Mouse (Mus musculus): ENCODE results near the gene Zfp553.

Zfp553 gene

DNA sequence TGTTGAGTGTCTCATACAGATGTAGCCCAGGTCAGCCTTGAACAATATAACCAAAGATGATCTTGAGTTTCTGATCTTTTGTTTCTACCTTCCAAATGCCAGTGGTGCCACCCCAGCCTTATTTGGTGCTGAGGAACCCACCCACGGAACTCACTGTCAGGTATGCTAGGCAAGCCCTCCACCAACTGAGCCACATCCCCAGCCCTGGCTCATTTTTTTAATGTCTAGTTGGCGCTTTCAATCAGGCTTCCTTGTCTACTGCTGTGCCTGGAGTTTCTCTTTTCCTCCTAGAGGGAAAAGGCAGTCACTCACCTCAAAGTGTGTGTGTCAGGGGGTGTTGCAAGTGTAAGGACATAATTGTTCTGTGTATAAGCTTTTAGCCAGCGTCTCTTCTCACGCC lies 38.2 kb downstream of the Zfp553 start:
- DNase-seq (ENCODE audit: extremely low spot score), result no peak

DNA sequence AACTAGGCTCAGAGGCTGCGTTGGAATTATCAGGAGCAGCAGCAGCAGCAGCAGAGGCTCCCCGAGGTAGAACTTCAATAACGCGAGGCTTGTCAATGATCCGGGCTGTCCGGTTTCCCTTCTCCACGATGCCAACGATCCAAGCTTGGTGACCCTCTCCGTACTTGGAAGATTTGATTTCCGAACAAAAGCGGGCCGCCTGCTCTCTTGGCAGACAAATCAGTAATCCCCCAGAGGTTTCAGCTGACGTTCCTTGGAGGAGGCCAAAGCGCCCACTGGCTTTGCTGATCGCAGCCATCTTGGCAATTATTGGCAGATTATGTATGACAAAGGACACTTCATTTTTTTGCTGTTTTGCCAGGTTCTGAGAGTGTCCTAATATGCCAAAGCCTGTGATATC lies 39.7 kb downstream of the Zfp553 start:
- DNase-seq (ENCODE audit: extremely low spot score), result no peak

DNA sequence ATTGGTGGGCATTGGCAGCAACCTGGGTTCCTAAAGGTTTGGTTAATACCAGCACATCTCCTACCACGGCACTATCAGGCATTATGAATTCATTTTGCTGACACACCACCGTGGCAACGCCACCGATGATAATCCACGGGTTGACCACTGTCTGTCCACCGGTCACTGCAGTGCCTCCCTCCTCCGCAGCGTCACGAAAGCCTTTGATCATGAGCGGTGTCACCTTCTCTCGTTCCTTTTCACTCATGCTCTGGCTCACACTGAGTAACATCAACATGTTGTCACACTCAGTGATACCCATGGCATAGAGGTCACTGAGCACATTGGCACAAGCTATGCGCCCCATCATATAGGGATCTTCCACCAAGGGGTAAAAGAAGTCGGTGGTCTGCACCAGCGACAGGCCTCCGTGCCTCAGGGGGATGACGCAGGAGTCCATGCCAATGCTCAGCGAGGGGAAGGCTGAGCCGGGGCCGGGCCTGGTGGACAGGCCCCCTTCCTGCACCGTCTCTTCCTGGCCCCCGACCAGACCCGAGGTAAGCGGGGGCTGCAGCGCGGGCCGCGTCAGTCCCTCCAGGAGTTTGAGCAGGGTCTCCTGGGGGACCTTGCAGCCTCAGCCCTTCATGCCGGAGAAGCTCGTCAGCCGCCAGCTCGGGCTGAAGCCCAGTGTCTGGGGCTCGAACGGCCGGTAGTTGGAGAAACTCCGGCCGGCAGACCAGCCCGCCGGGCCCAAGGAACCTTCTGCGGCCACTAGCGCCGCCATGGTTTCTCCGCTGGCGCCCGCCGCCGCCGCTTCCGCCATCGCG lies 40.5 kb downstream of the Zfp553 start:
- no peak for DNase-seq (ENCODE audit: extremely low spot score)

DNA sequence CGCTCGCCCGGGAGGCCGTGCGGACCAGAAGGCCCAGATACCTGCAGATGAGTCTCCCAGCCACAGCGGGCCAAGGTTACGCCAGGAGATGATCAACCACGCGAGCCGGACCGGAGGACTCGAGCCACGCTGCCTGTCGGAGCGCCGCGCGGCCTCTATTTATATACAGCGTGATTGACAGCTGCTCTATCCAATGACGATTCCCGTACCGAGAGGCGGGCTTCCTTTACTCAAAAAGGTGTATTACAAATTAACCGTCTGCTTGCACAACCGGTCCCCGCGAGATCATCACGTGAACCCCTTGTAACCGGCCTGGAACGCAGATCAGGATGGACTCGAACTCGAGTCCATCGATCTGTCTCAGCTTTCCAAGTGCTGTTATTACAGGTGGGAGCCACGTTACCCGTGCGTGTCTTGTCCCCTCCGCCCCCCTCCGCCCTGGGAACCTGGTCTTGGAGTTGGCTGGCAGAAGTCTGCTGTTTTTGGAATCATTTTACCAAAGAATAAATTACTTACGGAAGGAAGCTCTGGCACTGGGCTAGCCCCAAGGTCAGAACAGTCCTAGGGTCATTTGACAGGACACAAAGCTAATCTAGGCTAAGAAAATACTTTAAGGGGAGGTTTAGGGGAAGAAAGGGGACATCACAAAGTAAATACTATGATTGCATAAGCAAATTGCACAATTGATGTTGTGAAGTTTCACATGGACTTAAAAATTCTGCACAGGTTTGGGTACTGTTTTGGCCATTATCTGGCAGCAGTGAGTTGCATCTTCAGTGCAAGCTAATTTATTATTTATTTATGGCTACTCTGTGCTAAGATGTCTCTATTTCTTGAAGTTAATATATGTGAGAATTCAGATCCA lies 41.3 kb downstream of the Zfp553 start, which contains the start of gene Sephs2:
Gene Sephs2 (minus strand): TSS at position 131 of the 865 bp plus-strand sequence.
- peak; percentile 94 for DNase-seq (ENCODE audit: extremely low spot score)

DNA sequence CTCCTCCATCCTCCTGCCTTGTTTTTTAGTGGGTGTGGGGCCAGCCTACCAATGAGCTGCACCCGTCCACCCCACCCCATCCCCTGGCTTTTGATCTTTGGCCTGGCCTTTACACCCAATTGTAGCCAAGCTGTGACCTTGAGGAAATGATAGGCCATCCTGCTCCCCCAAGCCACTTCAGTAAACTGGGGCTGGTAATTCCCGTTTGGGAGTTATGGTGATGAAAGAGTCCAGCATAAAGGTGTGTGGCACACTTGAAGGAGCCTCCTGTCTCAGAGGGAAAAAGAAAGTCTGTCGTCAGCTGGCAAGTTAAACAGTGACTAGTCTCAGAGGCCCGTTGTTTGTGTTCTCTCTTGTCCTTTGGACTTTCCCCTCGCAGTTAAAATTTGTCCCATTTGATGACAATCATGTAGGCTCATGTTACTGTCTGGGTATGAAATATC lies 43.7 kb downstream of the Zfp553 start:
- no peak for DNase-seq (ENCODE audit: extremely low spot score)

DNA sequence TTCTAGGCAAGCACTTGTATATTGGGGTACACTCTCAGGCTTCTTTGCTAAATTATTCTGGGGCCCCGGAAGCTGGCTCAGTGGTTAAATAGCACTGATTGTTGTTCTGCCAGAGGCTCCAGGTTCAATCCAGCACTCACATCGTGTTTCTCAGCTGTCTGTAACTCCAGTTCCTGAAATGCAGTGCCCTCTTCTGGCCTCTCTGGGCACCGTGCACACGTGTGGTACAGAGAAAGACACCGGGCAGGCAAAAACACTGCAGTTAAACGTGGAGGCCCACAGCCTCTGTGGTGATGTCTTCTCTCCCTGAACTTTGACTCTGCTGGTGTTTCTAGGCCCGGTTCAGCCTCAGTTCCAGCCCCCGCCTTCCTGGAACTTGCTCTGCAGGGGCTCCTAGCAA lies 45.5 kb downstream of the Zfp553 start:
- DNase-seq (ENCODE audit: extremely low spot score), result peak; percentile 32

DNA sequence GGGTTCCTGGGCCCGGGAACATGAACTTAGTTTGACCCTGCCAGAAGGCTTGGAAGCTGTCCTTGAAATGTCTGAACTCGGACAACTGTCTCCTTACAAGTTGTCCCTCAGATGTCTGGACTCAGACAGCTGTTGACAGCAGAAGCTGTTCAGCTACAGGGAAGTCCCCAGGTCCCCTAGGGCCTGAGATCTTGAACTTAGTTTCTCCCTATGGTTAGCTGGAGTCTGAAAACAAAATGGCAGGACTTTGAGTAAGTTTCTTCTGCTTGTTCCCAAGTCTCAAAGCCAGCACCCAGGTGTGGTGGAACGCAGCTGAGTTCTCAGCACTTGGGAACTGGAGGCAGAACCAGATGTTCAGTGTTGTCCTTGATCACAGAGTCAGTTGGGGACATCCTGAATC lies 47.2 kb downstream of the Zfp553 start:
- DNase-seq (ENCODE audit: extremely low spot score), result no peak

DNA sequence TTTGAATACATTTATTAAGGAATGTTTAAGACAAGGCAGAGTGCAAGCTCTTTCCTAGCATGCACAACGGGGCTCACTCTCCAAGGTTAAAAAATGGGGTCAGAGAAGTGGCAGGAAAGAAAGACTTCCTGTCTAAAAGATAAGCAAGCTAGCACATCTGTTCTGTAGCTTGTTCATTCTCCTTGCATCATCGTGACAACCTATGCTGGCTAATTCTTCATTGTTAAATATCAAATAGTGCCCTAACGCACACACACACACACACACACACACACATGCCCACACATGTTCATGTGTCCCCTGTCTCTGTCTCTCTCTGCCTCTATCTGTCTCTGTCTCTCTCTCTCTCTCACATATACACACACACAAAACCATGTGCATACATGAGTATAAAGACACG lies 48.3 kb downstream of the Zfp553 start:
- DNase-seq (ENCODE audit: extremely low spot score), result no peak

DNA sequence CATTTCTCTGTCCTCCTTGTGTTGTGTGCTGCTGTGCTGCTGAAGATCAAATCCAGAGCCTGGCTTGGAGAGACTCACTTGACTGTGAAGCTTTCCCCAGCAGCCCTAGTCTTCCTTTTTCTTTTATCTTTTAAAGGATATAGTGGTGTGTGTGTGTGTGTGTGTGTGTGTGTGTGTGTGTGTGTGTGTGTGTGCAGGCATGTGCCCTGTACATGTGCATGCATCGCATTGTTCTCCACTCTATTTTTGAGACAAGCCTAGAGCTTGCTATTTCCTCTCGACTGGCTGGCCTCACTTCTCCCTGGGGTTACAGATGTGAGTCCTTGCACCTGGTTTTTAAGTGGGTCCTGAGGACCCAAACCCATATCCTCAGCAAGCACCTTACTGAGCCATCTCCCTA lies 49.3 kb downstream of the Zfp553 start:
- no peak for DNase-seq (ENCODE audit: extremely low spot score)

DNA sequence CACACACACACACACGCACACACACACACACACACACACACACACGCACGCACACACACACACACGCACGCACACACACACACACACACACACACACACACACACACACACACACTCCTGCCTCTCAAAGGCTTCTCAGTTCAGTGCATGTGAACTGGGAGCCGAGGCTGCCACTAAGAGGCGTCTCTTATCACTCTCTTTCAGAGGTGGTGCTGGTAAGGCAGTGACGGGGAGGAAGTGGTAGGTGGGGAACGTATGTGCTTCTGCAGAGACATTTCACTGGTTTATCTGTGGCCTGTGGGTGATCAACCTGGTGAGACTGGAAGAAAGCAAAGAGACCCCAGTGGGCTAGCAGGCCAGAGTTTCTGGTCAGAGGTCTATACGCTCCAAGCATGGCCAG lies 52.3 kb downstream of the Zfp553 start:
- DNase-seq (ENCODE audit: extremely low spot score), result no peak
